Mouse (Mus musculus): ENCODE results near the gene Lgals1. TPM values are rescaled to one million over a fixed set of nuclear protein-coding genes. Genes with fewer than 3 reads are reported as not detected.

Lgals1 gene
- polyA plus RNA-seq, 1 experiment from 2014 or later = 51.7 TPM

- WGBS = 2% methylated on average over 9 of the region's 9 CpGs
- H3K27me3 ChIP-seq (ENCODE audit: control insufficient read depth, insufficient read depth, low read depth, low read length) = no peaks in the 10 kb centered on the region
- peaks cover 23% of the 10 kb centered on the region for H3K36me3 ChIP-seq (ENCODE audit: control insufficient read depth, insufficient read depth, low read length)
- H3K4me2 ChIP-seq (ENCODE audit: low read length) = peak overlapping the region; percentile 46
- peak overlapping the region; percentile 29 for H3K4me3 ChIP-seq (ENCODE audit: low read depth, low read length)
- peak overlapping the region; percentile 63 for H3K27ac ChIP-seq (ENCODE audit: low read length)
- H3K9ac ChIP-seq (ENCODE audit: low read depth, low read length) = peak overlapping the region; percentile 59
- peak; percentile 37; the same call in 1 of the 2 replicates for ATAC-seq
- peaks cover 7% of the 10 kb centered on the region for H3K4me1 ChIP-seq (ENCODE audit: control insufficient read depth, insufficient read depth, low read length)
- H3K9me3 ChIP-seq (replicated peaks; ENCODE audit: control insufficient read depth, low read length, poor library complexity, severe bottlenecking) = no peaks in the 10 kb centered on the region
Observed at GRCm38 (mm10) chr15:78942663-78943062, 16.1 kb downstream of the Lgals1 start.

- H3K4me1 ChIP-seq (ENCODE audit: control insufficient read depth, insufficient read depth, low read length) = peaks cover 19% of the 10 kb centered on the region
- H3K27ac ChIP-seq (ENCODE audit: low read length) = no peak overlapping the region
- H3K27me3 ChIP-seq (ENCODE audit: control insufficient read depth, insufficient read depth, low read depth, low read length) = no peaks in the 10 kb centered on the region
- no peaks in the 10 kb centered on the region for H3K9me3 ChIP-seq (replicated peaks; ENCODE audit: control insufficient read depth, low read length, poor library complexity, severe bottlenecking)
- WGBS = 64% methylated on average over 7 of the region's 7 CpGs
- H3K4me2 ChIP-seq (ENCODE audit: low read length) = no peak overlapping the region
- no peak overlapping the region for H3K9ac ChIP-seq (ENCODE audit: low read depth, low read length)
- ATAC-seq = no peak
- no peak overlapping the region for H3K4me3 ChIP-seq (ENCODE audit: low read depth, low read length)
- 0 out of 2 replicates have a peak, but pooled peaks cover 2% of the 10 kb centered on the region for H3K36me3 ChIP-seq (ENCODE audit: control insufficient read depth, insufficient read depth, low read length)
Observed at GRCm38 (mm10) chr15:78946232-78946631, 19.7 kb downstream of the Lgals1 start.

- H3K4me3 ChIP-seq (ENCODE audit: low read depth, low read length) = peak within 1 kb of the TSS; percentile 48
- under 1% methylated on average over 24 of the region's 24 CpGs for WGBS
- peak within 1 kb of the TSS; percentile 63 for H3K27ac ChIP-seq (ENCODE audit: low read length)
- ATAC-seq = peak; percentile 98
- peaks cover 15% of the 10 kb centered on the region for H3K4me1 ChIP-seq (ENCODE audit: control insufficient read depth, insufficient read depth, low read length)
- no peaks in the 10 kb centered on the region for H3K36me3 ChIP-seq (ENCODE audit: control insufficient read depth, insufficient read depth, low read length)
- H3K9me3 ChIP-seq (replicated peaks; ENCODE audit: control insufficient read depth, low read length, poor library complexity, severe bottlenecking) = no peaks in the 10 kb centered on the region
- peak within 1 kb of the TSS; percentile 68 for H3K9ac ChIP-seq (ENCODE audit: low read depth, low read length)
- H3K4me2 ChIP-seq (ENCODE audit: low read length) = peak within 1 kb of the TSS; percentile 65
- H3K27me3 ChIP-seq (ENCODE audit: control insufficient read depth, insufficient read depth, low read depth, low read length) = no peaks in the 10 kb centered on the region
Observed at GRCm38 (mm10) chr15:78947657-78948056, 21.1 kb downstream of the Lgals1 start, which contains the start of gene Triobp. Gene Triobp (plus strand): TSS chr15:78947724.

GRCm38 (mm10) chr15:78948152-78948725, 21.7 kb downstream of the Lgals1 start:
- no peaks in the 10 kb centered on the region for H3K9me3 ChIP-seq (replicated peaks; ENCODE audit: control insufficient read depth, low read length, poor library complexity, severe bottlenecking)
- 3% methylated on average over 11 of the region's 11 CpGs for WGBS
- peaks cover 13% of the 10 kb centered on the region for H3K4me1 ChIP-seq (ENCODE audit: control insufficient read depth, insufficient read depth, low read length)
- H3K4me3 ChIP-seq (ENCODE audit: low read depth, low read length) = peak overlapping the region; percentile 48
- H3K27me3 ChIP-seq (ENCODE audit: control insufficient read depth, insufficient read depth, low read depth, low read length) = no peaks in the 10 kb centered on the region
- H3K9ac ChIP-seq (ENCODE audit: low read depth, low read length) = peak overlapping the region; percentile 68
- peaks cover 1% of the 10 kb centered on the region; the same call in 1 of the 2 replicates for H3K36me3 ChIP-seq (ENCODE audit: control insufficient read depth, insufficient read depth, low read length)
- peak; percentile 51 for ATAC-seq
- H3K4me2 ChIP-seq (ENCODE audit: low read length) = peak overlapping the region; percentile 65
- peak overlapping the region; percentile 63 for H3K27ac ChIP-seq (ENCODE audit: low read length)

- no peak for ATAC-seq
- peaks cover 7% of the 10 kb centered on the region; the same call in 1 of the 2 replicates for H3K36me3 ChIP-seq (ENCODE audit: control insufficient read depth, insufficient read depth, low read length)
- no peak overlapping the region for H3K27ac ChIP-seq (ENCODE audit: low read length)
- H3K9ac ChIP-seq (ENCODE audit: low read depth, low read length) = no peak overlapping the region; the same call in 1 of the 2 replicates
- no peaks in the 10 kb centered on the region for H3K27me3 ChIP-seq (ENCODE audit: control insufficient read depth, insufficient read depth, low read depth, low read length)
- H3K4me2 ChIP-seq (ENCODE audit: low read length) = peak overlapping the region; percentile 65
- WGBS = 94% methylated on average over 3 of the region's 3 CpGs
- peaks cover 13% of the 10 kb centered on the region for H3K4me1 ChIP-seq (ENCODE audit: control insufficient read depth, insufficient read depth, low read length)
- H3K4me3 ChIP-seq (ENCODE audit: low read depth, low read length) = peak overlapping the region; percentile 48
- no peaks in the 10 kb centered on the region for H3K9me3 ChIP-seq (replicated peaks; ENCODE audit: control insufficient read depth, low read length, poor library complexity, severe bottlenecking)
Observed at GRCm38 (mm10) chr15:78948883-78949282, 22.4 kb downstream of the Lgals1 start.

- 63% methylated on average over 3 of the region's 3 CpGs for WGBS
- peaks cover 19% of the 10 kb centered on the region for H3K36me3 ChIP-seq (ENCODE audit: control insufficient read depth, insufficient read depth, low read length)
- no peak for ATAC-seq
Observed at GRCm38 (mm10) chr15:78955663-78956062, 29.1 kb downstream of the Lgals1 start.

GRCm38 (mm10) chr15:78956351-78956750, 29.8 kb downstream of the Lgals1 start:
- Histone ChIP-seq H3K27me3 (ENCODE audit: control insufficient read depth, insufficient read depth, low read depth, low read length) (no peaks in the 10 kb centered on the region), H3K4me2 (ENCODE audit: low read length) (no peak overlapping the region), H3K9ac (ENCODE audit: low read depth, low read length) (no peak overlapping the region), H3K27ac (ENCODE audit: low read length) (no peak overlapping the region), H3K4me1 (ENCODE audit: control insufficient read depth, insufficient read depth, low read length) (no peaks in the 10 kb centered on the region), H3K36me3 (ENCODE audit: control insufficient read depth, insufficient read depth, low read length) (peaks cover 22% of the 10 kb centered on the region), H3K9me3 (replicated peaks; ENCODE audit: control insufficient read depth, low read length, poor library complexity, severe bottlenecking) (no peaks in the 10 kb centered on the region), H3K4me3 (ENCODE audit: low read depth, low read length) (no peak overlapping the region)
- no peak for ATAC-seq
- 84% methylated on average over 4 of the region's 4 CpGs for WGBS

More at GRCm38 (mm10) chr15:78955663-78956062, 29.1 kb downstream of the Lgals1 start:
- H3K9me3 ChIP-seq (replicated peaks; ENCODE audit: control insufficient read depth, low read length, poor library complexity, severe bottlenecking) = no peaks in the 10 kb centered on the region
- no peak overlapping the region for H3K27ac ChIP-seq (ENCODE audit: low read length)
- no peak overlapping the region for H3K9ac ChIP-seq (ENCODE audit: low read depth, low read length)
- H3K4me2 ChIP-seq (ENCODE audit: low read length) = no peak overlapping the region
- H3K4me3 ChIP-seq (ENCODE audit: low read depth, low read length) = no peak overlapping the region
- no peaks in the 10 kb centered on the region for H3K27me3 ChIP-seq (ENCODE audit: control insufficient read depth, insufficient read depth, low read depth, low read length)
- H3K4me1 ChIP-seq (ENCODE audit: control insufficient read depth, insufficient read depth, low read length) = peaks cover 2% of the 10 kb centered on the region; the same call in 1 of the 2 replicates

GRCm38 (mm10) chr15:78957021-78957420, 30.5 kb downstream of the Lgals1 start:
- H3K4me2 ChIP-seq (ENCODE audit: low read length) = no peak overlapping the region
- no peaks in the 10 kb centered on the region for H3K4me1 ChIP-seq (ENCODE audit: control insufficient read depth, insufficient read depth, low read length)
- no peak overlapping the region for H3K4me3 ChIP-seq (ENCODE audit: low read depth, low read length)
- no peak overlapping the region for H3K9ac ChIP-seq (ENCODE audit: low read depth, low read length)
- no peak for ATAC-seq
- no peaks in the 10 kb centered on the region for H3K9me3 ChIP-seq (replicated peaks; ENCODE audit: control insufficient read depth, low read length, poor library complexity, severe bottlenecking)
- H3K36me3 ChIP-seq (ENCODE audit: control insufficient read depth, insufficient read depth, low read length) = peaks cover 22% of the 10 kb centered on the region
- no peak overlapping the region for H3K27ac ChIP-seq (ENCODE audit: low read length)
- H3K27me3 ChIP-seq (ENCODE audit: control insufficient read depth, insufficient read depth, low read depth, low read length) = no peaks in the 10 kb centered on the region
- 84% methylated on average over 15 of the region's 15 CpGs for WGBS

- ATAC-seq = no peak
- H3K4me3 ChIP-seq (ENCODE audit: low read depth, low read length) = no peak overlapping the region
- H3K4me1 ChIP-seq (ENCODE audit: control insufficient read depth, insufficient read depth, low read length) = peaks cover 4% of the 10 kb centered on the region; the same call in 1 of the 2 replicates
- no peak overlapping the region for H3K9ac ChIP-seq (ENCODE audit: low read depth, low read length)
- no peaks in the 10 kb centered on the region for H3K9me3 ChIP-seq (replicated peaks; ENCODE audit: control insufficient read depth, low read length, poor library complexity, severe bottlenecking)
- no peak overlapping the region for H3K4me2 ChIP-seq (ENCODE audit: low read length)
- H3K36me3 ChIP-seq (ENCODE audit: control insufficient read depth, insufficient read depth, low read length) = peaks cover 15% of the 10 kb centered on the region
- no peaks in the 10 kb centered on the region for H3K27me3 ChIP-seq (ENCODE audit: control insufficient read depth, insufficient read depth, low read depth, low read length)
- no peak overlapping the region for H3K27ac ChIP-seq (ENCODE audit: low read length)
- 94% methylated on average over 11 of the region's 11 CpGs for WGBS
Observed at GRCm38 (mm10) chr15:78959537-78959936, 33.0 kb downstream of the Lgals1 start.
